Mouse (Mus musculus) frontal cortex, adult 2 months (tissue): Measurements from ENCODE around the gene Pramef12. TPM values are rescaled to one million over a fixed set of nuclear protein-coding genes. Genes with fewer than 3 reads are reported as not detected.
"Not testable (repeated sequence)": the region's sequence is repeated elsewhere in the genome, so short reads cannot be mapped to it uniquely, and the experiment has no call there.

Experiments used
- DNase-seq, 2 experiments: peaks; one replicate each; pipeline ENCODE4 v3.0.0; 2022; ENCODE audit warnings: low spot score in 1 of 2; ENCODE audit errors: extremely low spot score in 1 of 2
- polyA plus RNA-seq: library from polyadenylated mRNA; depleted of rRNA; stranded (reverse); fragments of >200 nt; gene quantifications from 2 replicates; pipeline ENCODE4 v1.2.3, GENCODE M21; 2012; rRNA removed

Gene Pramef12
- polyA plus RNA-seq = 0.04 and 0.59 TPM in 2 replicates

GRCm38 (mm10) chr4:144408290-144408689 lies at the start of gene Pramef12:
Gene Pramef12, minus strand, starts transcription at chr4:144408464.
- DNase-seq = no peak

- no peak for DNase-seq
Observed at GRCm38 (mm10) chr4:144453217-144453616, 45.0 kb upstream of the Pramef12 start, which contains the start of gene Gm9944. Gene Gm9944, minus strand, starts transcription at chr4:144453317.

- DNase-seq = no peak
Observed at GRCm38 (mm10) chr4:144448546-144448945, 40.3 kb upstream of the Pramef12 start.

- DNase-seq = no peak
Observed at GRCm38 (mm10) chr4:144441582-144441981, 33.3 kb upstream of the Pramef12 start.

- no peak for DNase-seq
Observed at GRCm38 (mm10) chr4:144441095-144441494, 32.8 kb upstream of the Pramef12 start.

GRCm38 (mm10) chr4:144438672-144439071 lies 30.4 kb upstream of the Pramef12 start, which contains the start of gene 1700012P22Rik:
Gene 1700012P22Rik, minus strand, starts transcription at chr4:144438772.
- no peak for DNase-seq

GRCm38 (mm10) chr4:144433216-144433615 lies 25.0 kb upstream of the Pramef12 start:
- DNase-seq = no peak

- no peak for DNase-seq
Observed at GRCm38 (mm10) chr4:144430723-144431122, 22.5 kb upstream of the Pramef12 start.

- DNase-seq = peak in 1 of 2 experiments; percentile 7
Observed at GRCm38 (mm10) chr4:144428868-144429267, 20.6 kb upstream of the Pramef12 start.

- DNase-seq = no peak
Observed at GRCm38 (mm10) chr4:144424590-144424989, 16.3 kb upstream of the Pramef12 start.

- DNase-seq = no peak
Observed at GRCm38 (mm10) chr4:144420644-144421043, 12.4 kb upstream of the Pramef12 start.

GRCm38 (mm10) chr4:144406261-144406660 lies 2.0 kb downstream of the Pramef12 start:
- no peak for DNase-seq

- DNase-seq = no peak
Observed at GRCm38 (mm10) chr4:144404456-144405086, 3.7 kb downstream of the Pramef12 start.

- DNase-seq = no peak
Observed at GRCm38 (mm10) chr4:144402712-144403111, 5.6 kb downstream of the Pramef12 start.

- DNase-seq = no peak
Observed at GRCm38 (mm10) chr4:144396316-144396715, 11.9 kb downstream of the Pramef12 start.

- DNase-seq = no peak
Observed at GRCm38 (mm10) chr4:144377911-144378310, 30.4 kb downstream of the Pramef12 start, which contains the start of gene Pramef20. Gene Pramef20, minus strand, starts transcription at chr4:144377933.

- DNase-seq = not testable (repeated sequence)
Observed at GRCm38 (mm10) chr4:144357642-144358041, 50.6 kb downstream of the Pramef12 start, which contains the start of gene Gm13119. Gene Gm13119, plus strand, starts transcription at chr4:144357942.

Other genes starting within 250 kb of the Pramef12 start
- not detected in 2 replicates for gene Oog3, start 245.8 kb downstream of the Pramef12 start, polyA plus RNA-seq
- not detected in 2 replicates for gene Oog2, start 217.7 kb downstream of the Pramef12 start, polyA plus RNA-seq
- gene C87977, start 195.1 kb downstream of the Pramef12 start, polyA plus RNA-seq = not detected in 2 replicates
- not detected in 2 replicates for gene Pramel5, start 128.0 kb downstream of the Pramef12 start, polyA plus RNA-seq
- gene Gm13128, start 78.2 kb downstream of the Pramef12 start, polyA plus RNA-seq = not detected in 2 replicates
- not detected in 2 replicates for gene Gm13119, start 50.5 kb downstream of the Pramef12 start, polyA plus RNA-seq
- not detected in 2 replicates for gene Pramef20, start 30.5 kb downstream of the Pramef12 start, polyA plus RNA-seq
- not detected in 2 replicates for gene 1700012P22Rik, start 30.3 kb upstream of the Pramef12 start, polyA plus RNA-seq
- gene Gm9944, start 44.9 kb upstream of the Pramef12 start, polyA plus RNA-seq = not detected in 2 replicates
- not detected in 2 replicates for gene Aadacl3, start 55.3 kb upstream of the Pramef12 start, polyA plus RNA-seq
- not detected in 2 replicates for gene 9430007A20Rik, start 111.4 kb upstream of the Pramef12 start, polyA plus RNA-seq
- not detected in 2 replicates for gene Gm13124, start 156.7 kb upstream of the Pramef12 start, polyA plus RNA-seq
- gene Aadacl4, start 205.2 kb upstream of the Pramef12 start, polyA plus RNA-seq = not detected in 2 replicates